Mouse (Mus musculus) testis, adult 2 months (tissue): ENCODE data around the gene Macf1.

Experiments
- CTCF ChIP-seq: fragments of 200-500 bp; IDR thresholded peaks from 2 replicates; pipeline ENCODE4 v1.5.1; 2012; ENCODE audit warnings: low read depth, mild to moderate bottlenecking, inconsistent platforms, low read length, moderate library complexity; ENCODE audit not compliant: control insufficient read depth, insufficient read depth, insufficient replicate concordance
- POLR2A ChIP-seq: fragments of 200-500 bp; IDR thresholded peaks from 2 replicates; pipeline ENCODE4 v1.6.1; 2012; ENCODE audit warnings: low read depth, mild to moderate bottlenecking, inconsistent platforms, low read length, moderate library complexity; ENCODE audit not compliant: control insufficient read depth

GRCm38 (mm10) chr4:123634436-123634835 is 49.7 kb downstream of the Macf1 start:
- no peak for TF ChIP-seq CTCF
- no peak for TF ChIP-seq POLR2A
